Mouse (Mus musculus): ENCODE results near the gene Vmn1r5.
"Not testable (repeated sequence)": the region's sequence is repeated elsewhere in the genome, so short reads cannot be mapped to it uniquely, and the experiment has no call there.

Vmn1r5 gene

DNA sequence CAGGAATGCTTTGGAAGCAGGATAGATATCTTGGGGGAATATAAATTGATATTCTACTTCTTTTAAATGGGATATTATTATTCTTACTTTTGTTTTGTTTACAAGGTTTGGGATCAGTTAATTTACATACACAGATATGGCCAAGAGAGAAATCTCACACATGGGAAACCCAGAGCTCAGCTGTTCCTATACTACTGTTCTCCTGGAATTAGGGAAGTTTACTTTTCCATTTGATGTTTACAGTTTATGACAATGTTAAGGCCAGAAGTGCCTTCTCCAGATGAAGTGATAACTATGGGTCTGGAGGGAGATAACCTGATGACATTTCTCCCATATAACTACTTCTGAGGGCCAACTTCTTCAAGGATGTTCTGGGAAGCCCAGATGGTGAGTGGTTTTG, at the start of gene Vmn1r5:
Gene Vmn1r5, plus strand, starts transcription at position 301 of the 400 bp plus-strand sequence.
- DNase-seq = no peak

- no peak for DNase-seq
Measured at GRCm38 (mm10) chr6:56923331-56923725, 46.7 kb upstream of the Vmn1r5 start.

DNA sequence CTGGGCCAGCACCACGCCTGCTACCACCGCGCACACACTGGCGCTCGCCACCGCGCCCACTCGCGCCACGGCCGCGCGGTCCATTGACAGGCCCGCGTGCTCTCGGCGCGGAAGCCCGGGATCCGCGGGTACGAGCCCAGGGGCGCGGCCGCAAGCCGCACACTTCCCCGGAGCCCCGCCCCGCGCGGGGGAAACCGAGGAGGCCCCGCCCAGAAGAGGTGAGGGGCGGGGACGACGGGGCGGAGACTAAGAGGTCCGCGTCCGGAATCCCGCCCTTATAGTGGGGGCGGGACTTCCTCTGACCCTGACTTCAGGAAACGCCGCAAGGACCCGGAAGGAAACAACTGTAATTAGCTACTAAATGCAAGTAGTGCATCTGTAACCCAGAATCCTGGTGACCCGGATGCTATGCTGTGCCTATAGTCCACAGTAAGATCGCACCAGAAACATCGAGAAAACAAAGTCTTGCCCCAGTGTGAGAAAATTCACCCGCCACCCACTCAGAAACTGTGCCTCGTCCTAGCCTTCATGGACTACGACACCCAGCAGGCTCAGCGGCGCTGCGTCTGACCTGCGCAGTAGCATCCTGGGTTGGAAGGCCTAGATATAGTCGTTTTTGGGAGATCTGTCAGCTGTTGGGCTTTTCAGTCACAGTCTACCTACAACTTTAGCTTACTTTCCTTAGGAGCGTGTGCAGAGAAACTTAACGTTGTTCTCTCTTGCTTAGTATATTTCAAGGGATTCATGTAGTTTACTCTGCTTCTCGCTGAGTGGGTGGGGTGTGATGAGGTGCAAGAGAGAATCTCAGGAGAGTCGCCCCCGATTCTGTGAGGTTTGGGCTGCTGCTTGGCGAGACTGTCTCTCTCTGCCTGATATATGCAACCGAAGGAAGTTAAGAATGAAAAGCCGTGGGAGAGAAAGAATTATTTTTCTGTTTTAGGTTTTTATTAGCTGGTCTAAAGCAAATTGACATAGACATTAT, 46.1 kb upstream of the Vmn1r5 start, which contains the start of the genes Nt5c3 and Vmn1r4:
Gene Nt5c3, minus strand, starts transcription at position 207 of the 982 bp plus-strand sequence.
Gene Vmn1r4, plus strand, starts transcription at position 290 of the 982 bp plus-strand sequence.
- peak; percentile 98 for DNase-seq

DNA sequence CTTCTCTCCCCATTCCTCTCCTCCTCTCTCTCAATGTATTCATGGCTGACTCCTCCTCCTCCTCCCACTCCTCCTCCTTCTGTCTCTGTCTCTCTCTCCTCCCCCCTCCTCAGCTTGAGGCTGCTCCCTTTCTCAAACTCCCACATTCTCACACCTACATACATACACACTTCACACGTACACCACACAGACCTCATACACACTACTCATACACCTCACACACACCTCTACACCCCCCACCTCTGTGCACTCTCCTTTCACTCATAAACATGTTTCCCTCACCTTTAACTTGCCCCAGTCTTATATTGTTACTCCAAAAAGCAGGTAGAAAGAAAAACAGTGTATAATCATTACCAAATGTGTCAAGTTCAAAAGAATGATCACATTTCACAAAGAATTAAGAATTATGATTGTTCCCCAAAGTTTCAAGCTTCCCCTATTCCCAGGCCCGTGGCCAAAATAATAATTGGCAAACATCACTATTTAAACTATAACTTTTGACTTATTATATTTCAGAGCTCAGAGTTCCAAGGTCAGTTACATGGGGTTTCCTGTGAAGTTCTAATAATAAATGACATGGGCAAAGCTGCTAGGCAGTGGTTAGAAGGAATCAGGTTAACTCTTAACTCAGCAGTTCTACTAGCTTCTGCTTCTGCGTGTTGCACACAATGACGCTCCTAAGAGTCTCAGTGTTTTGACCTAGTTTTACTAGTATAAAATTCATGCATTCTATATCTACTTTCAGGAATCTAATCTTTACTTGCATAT, 38.2 kb upstream of the Vmn1r5 start:
- peak; percentile 79 for DNase-seq

- DNase-seq = no peak
Measured at GRCm38 (mm10) chr6:56932464-56932863, 37.6 kb upstream of the Vmn1r5 start.

DNA sequence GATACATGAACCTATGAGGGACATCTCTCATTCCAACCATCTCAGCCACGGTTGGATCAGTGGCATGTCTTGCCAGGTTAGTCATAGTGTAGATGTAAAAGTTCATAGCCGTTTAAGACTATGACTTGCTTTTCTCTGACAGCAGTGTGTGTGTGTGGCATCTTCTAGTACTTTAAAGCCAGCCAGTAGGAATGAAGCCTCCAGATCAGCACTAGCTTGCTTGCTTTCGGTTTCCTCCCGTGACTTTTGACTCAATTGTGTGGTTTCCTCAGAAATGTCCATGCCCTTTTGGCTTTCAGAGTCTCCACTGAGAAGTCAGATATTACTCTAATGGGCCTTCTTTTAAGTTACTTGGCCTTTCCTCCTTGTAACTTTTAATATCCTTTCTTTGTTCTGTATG, 35.7 kb upstream of the Vmn1r5 start:
- DNase-seq = no peak

- DNase-seq = peak; percentile 89
Measured at GRCm38 (mm10) chr6:56956436-56956835, 13.6 kb upstream of the Vmn1r5 start.

- no peak for DNase-seq
Measured at GRCm38 (mm10) chr6:56996943-56997342, 26.9 kb downstream of the Vmn1r5 start, which contains the start of gene Vmn1r6. TSS of gene Vmn1r6 (plus strand) at chr6:56997243.

- not testable (repeated sequence) for DNase-seq
Measured at GRCm38 (mm10) chr6:57025224-57025623, 55.2 kb downstream of the Vmn1r5 start, which contains the start of gene Vmn1r7. TSS of gene Vmn1r7 (minus strand) at chr6:57025324.

- no peak for DNase-seq
Measured at GRCm38 (mm10) chr6:57031984-57032383, 61.9 kb downstream of the Vmn1r5 start, which contains the start of gene Vmn1r8. TSS of gene Vmn1r8 (plus strand) at chr6:57032284.

DNA sequence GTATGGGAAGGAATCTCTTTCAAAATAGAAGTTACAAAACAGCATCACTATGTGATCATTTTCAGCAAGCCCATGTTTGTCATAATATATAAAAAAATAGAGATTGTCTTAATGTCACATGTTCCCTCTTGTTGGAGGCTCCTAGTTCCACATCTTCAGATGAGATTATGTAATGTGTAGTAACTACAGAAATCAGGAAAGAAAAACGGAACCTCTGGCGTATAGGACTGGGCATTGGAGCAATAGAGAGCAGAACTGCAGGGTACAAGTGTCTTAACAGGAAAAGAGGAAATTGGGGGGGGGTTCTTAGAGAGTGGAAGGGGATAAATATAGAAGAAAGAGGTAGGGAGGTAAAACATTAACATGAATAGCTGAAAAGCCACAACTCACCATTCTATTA, 64.6 kb downstream of the Vmn1r5 start:
- DNase-seq = no peak
